Mouse (Mus musculus) stomach, embryonic 15.5 days (tissue): ENCODE measurements around the gene Stk35. TPM values are rescaled to one million over a fixed set of nuclear protein-coding genes. Genes with fewer than 3 reads are reported as not detected.
"Not testable (repeated sequence)": the region's sequence is repeated elsewhere in the genome, so short reads cannot be mapped to it uniquely, and the experiment has no call there.

Experiments
- ATAC-seq: fragments of 200-750 bp; cut with Nextera tagmentation; 2 replicates; pipeline ENCODE4 v1.8.0; 2017; ENCODE audit warnings: low read depth, moderate number of reproducible peaks, moderate TSS enrichment; ENCODE audit not compliant: insufficient read depth, low FRiP score
- H3K27ac ChIP-seq: fragments of 300-500 bp; sonication (generic); 2 replicates; pipeline ENCODE4 v1.5.1; 2015; ENCODE audit warnings: mild to moderate bottlenecking, inconsistent platforms
- H3K27me3 ChIP-seq: fragments of 300-500 bp; sonication (generic); replicated peaks from 2 replicates; pipeline ENCODE4 v1.6.1; 2015; ENCODE audit warnings: inconsistent platforms
- H3K36me3 ChIP-seq: fragments of 300-500 bp; sonication (generic); 2 replicates; pipeline ENCODE4 v1.6.1; 2015; ENCODE audit warnings: inconsistent platforms
- H3K4me1 ChIP-seq: fragments of 300-500 bp; sonication (generic); 2 replicates; pipeline ENCODE4 v1.6.1; 2015; ENCODE audit warnings: inconsistent platforms
- H3K4me2 ChIP-seq: fragments of 300-500 bp; sonication (generic); 2 replicates; pipeline ENCODE4 v1.6.1; 2015; ENCODE audit warnings: mild to moderate bottlenecking, inconsistent platforms
- H3K4me3 ChIP-seq: fragments of 300-500 bp; sonication (generic); replicated peaks from 2 replicates; pipeline ENCODE4 v1.5.1; 2015; ENCODE audit warnings: inconsistent platforms
- H3K9ac ChIP-seq: fragments of 300-500 bp; sonication (generic); 2 replicates; pipeline ENCODE4 v1.6.1; 2015; ENCODE audit warnings: inconsistent platforms
- H3K9me3 ChIP-seq: fragments of 300-500 bp; sonication (generic); 2 replicates; pipeline ENCODE4 v1.6.1; 2016; ENCODE audit warnings: inconsistent platforms
- WGBS: fragments of 180-500 bp; shearing (Covaris S2); methylation state at CpG from one replicate; pipeline ENCODE4 v1.1.7; 2015; 5-methylcytosine and 5-hydroxymethylcytosine counted together
- polyA plus RNA-seq: library from polyadenylated mRNA; unstranded; fragments of >200 nt; fragmentation: Nextera tagmentation; extraction: Ambion mirVana; gene quantifications from 2 replicates; pipeline ENCODE4 v1.2.1, GENCODE M21; 2015

The Stk35 gene
- polyA plus RNA-seq, 1 experiment from 2014 or later: 11.4 TPM

GRCm38 (mm10) chr2:129836921-129837320, 36.6 kb downstream of the Stk35 start:
- H3K4me1 ChIP-seq: no peaks in the 10 kb centered on the region

GRCm38 (mm10) chr2:129838321-129838720, 38.0 kb downstream of the Stk35 start:
- Histone ChIP-seq H3K4me2 (no peak overlapping the region), H3K9ac (no peak overlapping the region), H3K9me3 (no peaks in the 10 kb centered on the region), H3K27me3 (no peaks in the 10 kb centered on the region), H3K4me1 (no peaks in the 10 kb centered on the region), H3K36me3 (no peaks in the 10 kb centered on the region), H3K4me3 (no peak overlapping the region), H3K27ac (no peak overlapping the region)
- WGBS: 81% methylated on average over 1 of the region's 1 CpGs
- ATAC-seq: no peak

More at GRCm38 (mm10) chr2:129836921-129837320, 36.6 kb downstream of the Stk35 start:
- Histone ChIP-seq H3K36me3 (no peaks in the 10 kb centered on the region), H3K9ac (no peak overlapping the region), H3K4me2 (no peak overlapping the region), H3K9me3 (no peaks in the 10 kb centered on the region), H3K27ac (no peak overlapping the region), H3K27me3 (no peaks in the 10 kb centered on the region), H3K4me3 (no peak overlapping the region)
- 40% methylated on average over 1 of the region's 1 CpGs for WGBS
- no peak for ATAC-seq

GRCm38 (mm10) chr2:129845826-129846225, 45.5 kb downstream of the Stk35 start:
- Histone ChIP-seq H3K9ac (no peak overlapping the region), H3K4me3 (no peak overlapping the region), H3K27ac (no peak overlapping the region), H3K9me3 (no peaks in the 10 kb centered on the region), H3K36me3 (no peaks in the 10 kb centered on the region), H3K4me2 (no peak overlapping the region), H3K4me1 (no peaks in the 10 kb centered on the region), H3K27me3 (no peaks in the 10 kb centered on the region)
- WGBS: 67% methylated on average over 3 of the region's 3 CpGs
- ATAC-seq: no peak

- H3K4me2 ChIP-seq: no peak overlapping the region
- H3K9me3 ChIP-seq: no peaks in the 10 kb centered on the region
- 79% methylated on average over 2 of the region's 2 CpGs for WGBS
- no peaks in the 10 kb centered on the region for H3K27me3 ChIP-seq
- H3K9ac ChIP-seq: no peak overlapping the region
- no peaks in the 10 kb centered on the region for H3K36me3 ChIP-seq
- H3K27ac ChIP-seq: no peak overlapping the region
- no peak overlapping the region for H3K4me3 ChIP-seq
- H3K4me1 ChIP-seq: no peaks in the 10 kb centered on the region
- ATAC-seq: no peak
Measured at GRCm38 (mm10) chr2:129846501-129846900, 46.2 kb downstream of the Stk35 start.

GRCm38 (mm10) chr2:129849078-129849477, 48.8 kb downstream of the Stk35 start:
- H3K27me3 ChIP-seq, ATAC-seq, H3K9ac ChIP-seq, H3K4me1 ChIP-seq, H3K9me3 ChIP-seq, H3K4me3 ChIP-seq, H3K36me3 ChIP-seq, H3K4me2 ChIP-seq, H3K27ac ChIP-seq: not testable (repeated sequence)
- 77% methylated on average over 3 of the region's 3 CpGs for WGBS

- no peak overlapping the region for H3K9ac ChIP-seq
- no peaks in the 10 kb centered on the region for H3K27me3 ChIP-seq
- no peaks in the 10 kb centered on the region for H3K4me1 ChIP-seq
Measured at GRCm38 (mm10) chr2:129851512-129851911, 51.2 kb downstream of the Stk35 start.

GRCm38 (mm10) chr2:129863256-129863655, 62.9 kb downstream of the Stk35 start:
- WGBS: 77% methylated on average over 5 of the region's 5 CpGs
- Histone ChIP-seq H3K9me3 (no peaks in the 10 kb centered on the region), H3K9ac (no peak overlapping the region), H3K4me1 (no peaks in the 10 kb centered on the region), H3K27ac (no peak overlapping the region), H3K4me3 (no peak overlapping the region), H3K27me3 (no peaks in the 10 kb centered on the region), H3K36me3 (no peaks in the 10 kb centered on the region), H3K4me2 (no peak overlapping the region)
- ATAC-seq: no peak

More at GRCm38 (mm10) chr2:129851512-129851911, 51.2 kb downstream of the Stk35 start:
- H3K27ac ChIP-seq: no peak overlapping the region
- WGBS: 70% methylated on average over 4 of the region's 4 CpGs
- no peaks in the 10 kb centered on the region for H3K36me3 ChIP-seq
- no peak overlapping the region for H3K4me3 ChIP-seq
- H3K9me3 ChIP-seq: no peaks in the 10 kb centered on the region
- H3K4me2 ChIP-seq: no peak overlapping the region
- no peak for ATAC-seq

GRCm38 (mm10) chr2:129864958-129865357, 64.6 kb downstream of the Stk35 start:
- H3K9ac ChIP-seq: no peak overlapping the region
- no peak overlapping the region for H3K27ac ChIP-seq
- no peaks in the 10 kb centered on the region for H3K4me1 ChIP-seq
- no peak for ATAC-seq
- WGBS: 74% methylated on average over 3 of the region's 3 CpGs
- no peaks in the 10 kb centered on the region for H3K9me3 ChIP-seq
- H3K4me3 ChIP-seq: no peak overlapping the region
- H3K36me3 ChIP-seq: no peaks in the 10 kb centered on the region
- no peak overlapping the region for H3K4me2 ChIP-seq
- no peaks in the 10 kb centered on the region for H3K27me3 ChIP-seq

- 90% methylated on average over 5 of the region's 5 CpGs for WGBS
- Histone ChIP-seq H3K36me3 (no peaks in the 10 kb centered on the region), H3K9me3 (no peaks in the 10 kb centered on the region), H3K27ac (no peak overlapping the region), H3K4me3 (no peak overlapping the region), H3K4me2 (no peak overlapping the region), H3K9ac (no peak overlapping the region), H3K27me3 (no peaks in the 10 kb centered on the region), H3K4me1 (no peaks in the 10 kb centered on the region)
- no peak for ATAC-seq
Measured at GRCm38 (mm10) chr2:129869151-129869550, 68.8 kb downstream of the Stk35 start.

- no peak overlapping the region for H3K4me2 ChIP-seq
Measured at GRCm38 (mm10) chr2:129871246-129871645, 70.9 kb downstream of the Stk35 start.

GRCm38 (mm10) chr2:129872071-129872470, 71.8 kb downstream of the Stk35 start:
- H3K4me2 ChIP-seq: no peak overlapping the region
- no peak for ATAC-seq
- no peaks in the 10 kb centered on the region for H3K4me1 ChIP-seq
- no peaks in the 10 kb centered on the region for H3K36me3 ChIP-seq
- H3K9me3 ChIP-seq: no peaks in the 10 kb centered on the region
- WGBS: 80% methylated on average over 7 of the region's 7 CpGs
- H3K9ac ChIP-seq: no peak overlapping the region
- no peak overlapping the region for H3K27ac ChIP-seq
- H3K27me3 ChIP-seq: no peaks in the 10 kb centered on the region
- no peak overlapping the region for H3K4me3 ChIP-seq

More at GRCm38 (mm10) chr2:129871246-129871645, 70.9 kb downstream of the Stk35 start:
- Histone ChIP-seq H3K36me3 (no peaks in the 10 kb centered on the region), H3K4me1 (no peaks in the 10 kb centered on the region), H3K4me3 (no peak overlapping the region), H3K9me3 (no peaks in the 10 kb centered on the region), H3K27me3 (no peaks in the 10 kb centered on the region), H3K27ac (no peak overlapping the region), H3K9ac (no peak overlapping the region)
- 83% methylated on average over 5 of the region's 5 CpGs for WGBS
- no peak for ATAC-seq

- 5% methylated on average over 5 of the region's 5 CpGs for WGBS
- Histone ChIP-seq H3K9ac (no peak overlapping the region), H3K9me3 (no peaks in the 10 kb centered on the region), H3K27me3 (no peaks in the 10 kb centered on the region), H3K4me1 (no peaks in the 10 kb centered on the region), H3K27ac (no peak overlapping the region), H3K4me2 (no peak overlapping the region), H3K36me3 (no peaks in the 10 kb centered on the region), H3K4me3 (no peak overlapping the region)
- no peak; the same call in 1 of the 2 replicates for ATAC-seq
Measured at GRCm38 (mm10) chr2:129873489-129873888, 73.2 kb downstream of the Stk35 start.

- no peaks in the 10 kb centered on the region for H3K36me3 ChIP-seq
- no peaks in the 10 kb centered on the region for H3K27me3 ChIP-seq
- H3K4me3 ChIP-seq: no peak overlapping the region
- H3K4me2 ChIP-seq: no peak overlapping the region
- ATAC-seq: no peak
- H3K27ac ChIP-seq: no peak overlapping the region
- WGBS: 59% methylated on average over 9 of the region's 9 CpGs
- no peaks in the 10 kb centered on the region for H3K9me3 ChIP-seq
- H3K4me1 ChIP-seq: no peaks in the 10 kb centered on the region
- H3K9ac ChIP-seq: no peak overlapping the region
Measured at GRCm38 (mm10) chr2:129874084-129874483, 73.8 kb downstream of the Stk35 start.
